Mouse (Mus musculus): ENCODE results near the gene Coq7.

DNA sequence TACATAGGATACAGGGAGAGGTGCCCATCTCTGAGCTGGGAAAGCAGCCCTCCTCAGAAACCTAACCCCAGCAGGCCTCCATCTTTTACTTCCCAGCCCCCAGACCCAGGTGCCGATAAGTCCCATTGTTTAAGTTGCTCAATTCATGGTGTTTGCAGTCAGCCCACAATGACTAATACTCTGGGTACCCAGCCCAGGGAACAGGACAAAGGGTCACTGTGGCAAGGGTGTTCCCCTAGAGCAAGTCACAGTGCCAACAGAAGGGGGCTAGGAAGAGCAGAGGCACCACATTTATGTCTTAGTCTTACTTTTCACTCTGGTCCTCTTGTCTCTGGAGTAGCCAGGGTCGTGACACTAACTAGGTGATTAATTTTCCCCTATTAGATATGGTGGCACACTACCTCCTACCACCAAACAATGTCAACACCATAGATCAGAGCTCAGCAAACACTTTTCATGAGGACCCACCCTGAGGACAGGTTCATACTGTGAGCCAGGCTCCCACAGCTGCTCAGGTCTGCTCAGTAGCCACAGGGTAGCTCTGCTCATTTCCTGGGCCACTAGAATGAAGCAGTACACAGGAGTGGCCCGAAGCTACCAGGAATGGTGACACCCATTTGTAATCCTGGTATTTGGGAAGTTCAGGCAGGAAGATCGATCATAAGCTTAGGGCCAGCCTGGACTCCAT, 38.1 kb downstream of the Coq7 start:
- TF ChIP-seq MAX (IDR thresholded peaks at IDR 0.05; ENCODE audit: low read length), result no peak
- TF ChIP-seq CTCF (IDR thresholded peaks at IDR 0.05 in 2 of 3, conservative IDR thresholded peaks at IDR 0.05 in 1 of 3; ENCODE audit: control insufficient read depth in 1 of 3, insufficient read depth in 1 of 3, low read depth in 2 of 3, low read length in 3 of 3, poor library complexity in 1 of 3, severe bottlenecking in 1 of 3), result no peak
- no peak for TF ChIP-seq TBP (IDR thresholded peaks at IDR 0.05; ENCODE audit: low read depth, low read length)
- TF ChIP-seq ELF1 (IDR thresholded peaks at IDR 0.05; ENCODE audit: low read depth, low read length), result no peak
- TF ChIP-seq CHD2 (IDR thresholded peaks at IDR 0.05; ENCODE audit: low read length), result no peak
- no peak for TF ChIP-seq TAL1 (IDR thresholded peaks at IDR 0.05; ENCODE audit: low read length)
